Mouse (Mus musculus): ENCODE data around the gene Slc5a11. TPM values are rescaled to one million over a fixed set of nuclear protein-coding genes. Genes with fewer than 3 reads are reported as not detected.

Slc5a11 gene
- total and polyA plus RNA-seq, 2 experiments from 2014 or later = 0.10 TPM; not detected in 1

DNA sequence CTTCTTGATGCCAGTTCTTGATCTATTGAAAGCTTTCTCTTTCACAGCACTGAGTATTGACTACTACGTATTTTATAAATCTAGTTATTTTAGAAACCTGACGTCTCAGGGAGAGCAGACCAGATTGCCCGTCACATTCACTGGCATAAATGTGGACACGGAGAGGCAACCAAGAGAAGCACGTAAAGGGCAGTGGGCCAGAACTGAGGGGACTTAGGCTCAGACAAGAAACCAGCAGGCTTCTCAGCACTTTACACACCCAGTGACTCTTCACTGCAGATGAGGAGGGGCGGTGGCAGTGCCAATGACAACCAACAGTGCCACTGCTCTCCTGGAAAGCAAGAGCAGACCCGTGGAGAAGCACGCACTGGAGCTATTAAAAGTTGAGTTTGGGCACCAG lies 92.7 kb downstream of the Slc5a11 start:
- DNase-seq (ENCODE audit: low spot score) (no peak), ATAC-seq (ENCODE audit: insufficient read depth, low read depth) (no peak)
- Histone ChIP-seq H3K4me3 (ENCODE audit: low read depth, low read length) (no peak overlapping the region), H3K9ac (replicated peaks; ENCODE audit: low read depth, low read length) (no peak overlapping the region), H3K27ac (ENCODE audit: low read depth) (no peak overlapping the region), H3K27me3 (ENCODE audit: control insufficient read depth, insufficient read depth, low read length) (no peaks in the 10 kb centered on the region), H3K36me3 (replicated peaks; ENCODE audit: control insufficient read depth, insufficient read depth, low read length) (peaks cover 89% of the 10 kb centered on the region), H3K4me2 (ENCODE audit: low read depth, low read length) (no peak overlapping the region), H3K4me1 (ENCODE audit: control insufficient read depth, insufficient read depth) (no peaks in the 10 kb centered on the region), H3K9me3 (replicated peaks; ENCODE audit: control insufficient read depth, low read length) (no peaks in the 10 kb centered on the region)
- no peak for TF ChIP-seq EP300 (IDR thresholded peaks at IDR 0.05; ENCODE audit: low read depth)
- TF ChIP-seq CTCF (IDR thresholded peaks at IDR 0.05; ENCODE audit: low read depth) = no peak
- WGBS = 93% methylated on average over 8 of the region's 8 CpGs

- H3K36me3 ChIP-seq (replicated peaks; ENCODE audit: control insufficient read depth, insufficient read depth, low read length) = peaks cover 89% of the 10 kb centered on the region
- WGBS = 96% methylated on average over 4 of the region's 4 CpGs
These were observed 93.4 kb downstream of the Slc5a11 start for GRCm38 (mm10) chr7:123307887-123308558.

DNA sequence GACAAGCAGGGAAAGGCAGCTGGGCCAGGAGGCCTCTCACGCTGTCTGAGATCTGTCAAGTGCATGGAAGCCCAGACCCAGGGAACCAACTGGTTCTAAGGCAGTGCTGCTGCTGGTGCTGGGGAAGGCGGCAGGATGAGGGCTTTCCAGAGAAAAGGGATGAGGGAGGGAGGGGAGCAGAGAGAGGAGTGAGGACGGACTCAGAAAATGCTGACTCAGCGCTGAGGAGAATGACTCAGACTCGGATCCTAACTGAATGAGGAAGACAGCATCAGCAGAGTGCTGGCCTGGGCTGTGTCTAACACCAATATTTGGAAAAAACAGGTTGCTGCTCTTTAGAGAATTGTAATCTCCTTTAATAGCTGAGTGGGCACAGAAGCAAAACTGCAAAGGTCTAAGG lies 97.3 kb downstream of the Slc5a11 start:
- Histone ChIP-seq H3K27me3 (ENCODE audit: control insufficient read depth, insufficient read depth, low read length) (no peaks in the 10 kb centered on the region), H3K4me3 (ENCODE audit: low read depth, low read length) (no peak overlapping the region), H3K9ac (replicated peaks; ENCODE audit: low read depth, low read length) (no peak overlapping the region), H3K4me1 (ENCODE audit: control insufficient read depth, insufficient read depth) (no peaks in the 10 kb centered on the region), H3K4me2 (ENCODE audit: low read depth, low read length) (no peak overlapping the region), H3K36me3 (replicated peaks; ENCODE audit: control insufficient read depth, insufficient read depth, low read length) (peaks cover 81% of the 10 kb centered on the region), H3K9me3 (replicated peaks; ENCODE audit: control insufficient read depth, low read length) (no peaks in the 10 kb centered on the region), H3K27ac (ENCODE audit: low read depth) (no peak overlapping the region)
- no peak for ATAC-seq (ENCODE audit: insufficient read depth, low read depth)
- TF ChIP-seq CTCF (IDR thresholded peaks at IDR 0.05; ENCODE audit: low read depth) = no peak
- TF ChIP-seq EP300 (IDR thresholded peaks at IDR 0.05; ENCODE audit: low read depth) = no peak
- DNase-seq (ENCODE audit: low spot score) = no peak
- 68% methylated on average over 5 of the region's 5 CpGs for WGBS

More at GRCm38 (mm10) chr7:123307887-123308558, 93.4 kb downstream of the Slc5a11 start:
- Histone ChIP-seq H3K27ac (ENCODE audit: low read depth) (no peak overlapping the region), H3K4me3 (ENCODE audit: low read depth, low read length) (no peak overlapping the region), H3K9me3 (replicated peaks; ENCODE audit: control insufficient read depth, low read length) (no peaks in the 10 kb centered on the region), H3K4me2 (ENCODE audit: low read depth, low read length) (no peak overlapping the region), H3K4me1 (ENCODE audit: control insufficient read depth, insufficient read depth) (no peaks in the 10 kb centered on the region), H3K27me3 (ENCODE audit: control insufficient read depth, insufficient read depth, low read length) (no peaks in the 10 kb centered on the region), H3K9ac (replicated peaks; ENCODE audit: low read depth, low read length) (no peak overlapping the region)
- TF ChIP-seq EP300 (IDR thresholded peaks at IDR 0.05; ENCODE audit: low read depth) (no peak), CTCF (IDR thresholded peaks at IDR 0.05; ENCODE audit: low read depth) (no peak)
- ATAC-seq (ENCODE audit: insufficient read depth, low read depth) (no peak), DNase-seq (ENCODE audit: low spot score) (no peak)

GRCm38 (mm10) chr7:123312738-123313137 lies 98.2 kb downstream of the Slc5a11 start:
- no peaks in the 10 kb centered on the region for H3K4me1 ChIP-seq (ENCODE audit: control insufficient read depth, insufficient read depth)
- H3K27me3 ChIP-seq (ENCODE audit: control insufficient read depth, insufficient read depth, low read length) = no peaks in the 10 kb centered on the region
- ATAC-seq (ENCODE audit: insufficient read depth, low read depth) (no peak), DNase-seq (ENCODE audit: low spot score) (no peak)
- H3K4me2 ChIP-seq (ENCODE audit: low read depth, low read length) = no peak overlapping the region
- WGBS = 71% methylated on average over 3 of the region's 3 CpGs
- H3K36me3 ChIP-seq (replicated peaks; ENCODE audit: control insufficient read depth, insufficient read depth, low read length) = peaks cover 72% of the 10 kb centered on the region
- no peak overlapping the region for H3K27ac ChIP-seq (ENCODE audit: low read depth)
- H3K9me3 ChIP-seq (replicated peaks; ENCODE audit: control insufficient read depth, low read length) = no peaks in the 10 kb centered on the region
- H3K4me3 ChIP-seq (ENCODE audit: low read depth, low read length) = no peak overlapping the region
- no peak overlapping the region for H3K9ac ChIP-seq (replicated peaks; ENCODE audit: low read depth, low read length)
- TF ChIP-seq CTCF (IDR thresholded peaks at IDR 0.05; ENCODE audit: low read depth) = no peak

GRCm38 (mm10) chr7:123322452-123323121 lies 108.0 kb downstream of the Slc5a11 start:
- no peak for TF ChIP-seq EP300 (IDR thresholded peaks at IDR 0.05; ENCODE audit: low read depth)
- no peak overlapping the region for H3K27ac ChIP-seq (ENCODE audit: low read depth)
- 78% methylated on average over 13 of the region's 13 CpGs for WGBS
- H3K4me3 ChIP-seq (ENCODE audit: low read depth, low read length) = no peak overlapping the region
- H3K36me3 ChIP-seq (replicated peaks; ENCODE audit: control insufficient read depth, insufficient read depth, low read length) = peaks cover 50% of the 10 kb centered on the region
- no peak overlapping the region for H3K4me2 ChIP-seq (ENCODE audit: low read depth, low read length)
- no peaks in the 10 kb centered on the region for H3K9me3 ChIP-seq (replicated peaks; ENCODE audit: control insufficient read depth, low read length)
- H3K9ac ChIP-seq (replicated peaks; ENCODE audit: low read depth, low read length) = no peak overlapping the region
- ATAC-seq (ENCODE audit: insufficient read depth, low read depth) = no peak
- H3K27me3 ChIP-seq (ENCODE audit: control insufficient read depth, insufficient read depth, low read length) = no peaks in the 10 kb centered on the region
- peaks cover 9% of the 10 kb centered on the region; the same call in 1 of the 2 replicates for H3K4me1 ChIP-seq (ENCODE audit: control insufficient read depth, insufficient read depth)
- no peak for DNase-seq (ENCODE audit: low spot score)

Other genes starting within 250 kb of the Slc5a11 start
- gene Rbbp6, start 249.1 kb upstream of the Slc5a11 start, total RNA-seq (2014; rRNA removed; ENCODE audit: low replicate concordance) = 14.5 and 14.9 TPM in 2 replicates
- gene Rbbp6, start 249.1 kb upstream of the Slc5a11 start, polyA plus RNA-seq (2015; fragmentation: Nextera tagmentation; extraction: Ambion mirVana) = 12.5 and 13.2 TPM in 2 replicates
- 31.8 and 41.4 TPM in 2 replicates for gene Tnrc6a, start 90.9 kb upstream of the Slc5a11 start, total RNA-seq (2014; rRNA removed; ENCODE audit: low replicate concordance)
- 33.6 and 36.9 TPM in 2 replicates for gene Tnrc6a, start 90.9 kb upstream of the Slc5a11 start, polyA plus RNA-seq (2015; fragmentation: Nextera tagmentation; extraction: Ambion mirVana)
- 12.4 and 14.7 TPM in 2 replicates for gene Lcmt1, start 155.0 kb downstream of the Slc5a11 start, total RNA-seq (2014; rRNA removed; ENCODE audit: low replicate concordance)
- 36.2 and 38.6 TPM in 2 replicates for gene Lcmt1, start 155.0 kb downstream of the Slc5a11 start, polyA plus RNA-seq (2015; fragmentation: Nextera tagmentation; extraction: Ambion mirVana)
- 8.9 and 11.4 TPM in 2 replicates for gene Arhgap17, start 155.1 kb downstream of the Slc5a11 start, total RNA-seq (2014; rRNA removed; ENCODE audit: low replicate concordance)
- gene Arhgap17, start 155.1 kb downstream of the Slc5a11 start, polyA plus RNA-seq (2015; fragmentation: Nextera tagmentation; extraction: Ambion mirVana) = 6.4 and 7.1 TPM in 2 replicates
- gene Aqp8, start 247.5 kb downstream of the Slc5a11 start, total RNA-seq (2014; rRNA removed; ENCODE audit: low replicate concordance) = 2.9 TPM in 1 of 2 replicates, not detected in the other
- gene Aqp8, start 247.5 kb downstream of the Slc5a11 start, polyA plus RNA-seq (2015; fragmentation: Nextera tagmentation; extraction: Ambion mirVana) = 0.92 and 1.0 TPM in 2 replicates

Measured in heart, postnatal 0 days (tissue).